Comparison of ENCODE assay signal across 1 mouse cellular context in genomic region chr11:80148974-80149373, GRCm38 (mm10). TPM values are rescaled to one million over a fixed set of nuclear protein-coding genes. Genes with fewer than 3 reads are reported as not detected.
"Had no signal": no experiment of that assay in that cellular context is flagged by ENCODE, and none has a peak within 500 bp of the region (broad histone marks: within the 10 kb centered on the region; RNA-seq: fewer than 3 reads in every experiment).

No protein-coding gene starts in this region.

RNA-seq across cellular contexts. Expression of gene Adap2, which starts 4.9 kb away (rescaled TPM):
- total RNA-seq: hematopoietic stem cell, adult 5-6 weeks had no signal
